Mouse (Mus musculus) hindbrain, postnatal 0 days (tissue): ENCODE measurements around the gene Phlda2. TPM values are rescaled to one million over a fixed set of nuclear protein-coding genes. Genes with fewer than 3 reads are reported as not detected.

Experiments
- ATAC-seq: fragments of 200-750 bp; cut with Nextera tagmentation; 2 replicates; pipeline ENCODE4 v1.8.0; 2017; ENCODE audit warnings: mild to moderate bottlenecking, moderate TSS enrichment, moderate library complexity
- DNase-seq: peaks from one replicate; pipeline ENCODE4 v3.0.0-alpha.2; 2015; ENCODE audit warnings: low spot score
- H3K27ac ChIP-seq: fragments of 300-500 bp; sonication (generic); 2 replicates; pipeline ENCODE4 v1.5.1; 2014; ENCODE audit warnings: mild to moderate bottlenecking
- H3K27me3 ChIP-seq: fragments of 300-500 bp; sonication (generic); 2 replicates; pipeline ENCODE4 v1.6.1; 2014; ENCODE audit warnings: low read length, mixed read lengths; ENCODE audit not compliant: insufficient read depth
- H3K36me3 ChIP-seq: fragments of 300-500 bp; sonication (generic); 2 replicates; pipeline ENCODE4 v1.6.1; 2014; ENCODE audit warnings: low read length, mixed read lengths; ENCODE audit not compliant: insufficient read depth
- H3K4me1 ChIP-seq: fragments of 300-500 bp; sonication (generic); 2 replicates; pipeline ENCODE4 v1.6.1; 2014; ENCODE audit warnings: antibody characterized with exemption, low read length, mixed read lengths; ENCODE audit not compliant: insufficient read depth
- H3K4me2 ChIP-seq: fragments of 300-500 bp; sonication (generic); 2 replicates; pipeline ENCODE4 v1.6.1; 2014; ENCODE audit warnings: low read depth, mild to moderate bottlenecking, low read length, moderate library complexity, mixed read lengths
- H3K4me3 ChIP-seq: fragments of 300-500 bp; sonication (generic); 2 replicates; pipeline ENCODE4 v1.5.1; 2014; ENCODE audit warnings: low read length
- H3K9ac ChIP-seq: fragments of 300-500 bp; sonication (generic); replicated peaks from 2 replicates; pipeline ENCODE4 v1.6.1; 2014; ENCODE audit warnings: mild to moderate bottlenecking, low read length, moderate library complexity, mixed read lengths
- H3K9me3 ChIP-seq: fragments of 300-500 bp; sonication (generic); 2 replicates; pipeline ENCODE4 v1.6.1; 2016; ENCODE audit warnings: low read length, mixed read lengths
- CTCF ChIP-seq: IDR thresholded peaks from 2 replicates; pipeline ENCODE4 v1.5.1; 2016; ENCODE audit warnings: antibody characterized with exemption, control low read depth, low read depth
- WGBS: fragments of 180-500 bp; shearing (Covaris S2); extraction: QIAGEN DNeasy Blood & Tissue Kit; methylation state at CpG from one replicate; pipeline ENCODE4 v1.1.7; 2014; 5-methylcytosine and 5-hydroxymethylcytosine counted together
- polyA plus RNA-seq: library from polyadenylated mRNA; unstranded; fragments of >200 nt; fragmentation: Nextera tagmentation; extraction: Ambion mirVana; gene quantifications from 2 replicates; pipeline ENCODE4 v1.2.1, GENCODE M21; 2015
- total RNA-seq: library from RNA; depleted of rRNA; stranded (reverse); fragments of >200 nt; gene quantifications from 2 replicates; pipeline ENCODE4 v1.2.3, GENCODE M21; 2014; rRNA removed

The Phlda2 gene
- total RNA-seq: 0.52 TPM in 1 of 2 replicates, not detected in the other
- polyA plus RNA-seq: 0.66 and 0.73 TPM in 2 replicates

GRCm38 (mm10) chr7:143502418-143503200 lies at the start of gene Phlda2:
Gene Phlda2, minus strand, starts transcription at chr7:143503150.
- DNase-seq: no peak
- Histone ChIP-seq H3K4me1 (0 out of 2 replicates have a peak, but pooled peaks cover 2% of the 10 kb centered on the region), H3K9me3 (no peaks in the 10 kb centered on the region), H3K36me3 (no peaks in the 10 kb centered on the region), H3K27me3 (peaks cover 30% of the 10 kb centered on the region), H3K27ac (no peak within 1 kb of the TSS), H3K4me2 (peak within 1 kb of the TSS; percentile 70), H3K9ac (no peak within 1 kb of the TSS; the same call in 1 of the 2 replicates), H3K4me3 (peak within 1 kb of the TSS; percentile 39)
- TF ChIP-seq CTCF: no peak
- no peak for ATAC-seq
- WGBS: 4% methylated on average over 50 of the region's 51 CpGs

DNA sequence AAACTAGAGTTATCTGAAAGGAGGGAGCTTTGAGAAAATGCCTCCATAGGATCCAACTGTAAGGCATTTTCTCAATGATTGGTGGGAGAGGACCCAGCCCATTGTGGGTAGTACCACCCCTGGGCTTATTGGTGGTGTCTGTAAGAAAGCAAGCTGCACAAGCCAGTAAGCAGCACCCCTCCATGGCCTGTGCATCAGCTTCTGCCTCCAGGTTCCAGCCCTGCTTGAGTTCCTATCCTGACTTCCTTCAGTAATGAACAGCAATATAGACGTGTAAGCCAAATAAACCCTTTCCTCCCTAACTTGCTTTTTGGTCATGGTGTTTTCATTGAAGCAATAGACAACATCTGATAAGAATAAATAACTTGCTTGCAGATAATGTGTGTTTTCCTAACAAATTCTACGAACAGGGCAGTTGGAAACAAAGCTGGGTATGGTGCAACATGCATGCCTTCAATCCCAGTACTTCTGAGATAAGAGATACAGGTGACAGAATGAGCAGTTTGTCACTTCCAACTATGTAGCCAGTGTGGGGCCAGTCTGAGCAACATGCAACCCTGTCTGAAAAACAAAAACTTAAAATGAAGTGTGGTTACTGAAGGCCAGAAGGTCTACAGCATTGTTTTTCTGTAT lies 46.8 kb upstream of the Phlda2 start:
- no peak for TF ChIP-seq CTCF
- peak overlapping the region; percentile 80 for H3K27ac ChIP-seq
- peak overlapping the region; percentile 54 for H3K9ac ChIP-seq
- DNase-seq: no peak
- peaks cover 8% of the 10 kb centered on the region; the same call in 1 of the 2 replicates for H3K36me3 ChIP-seq
- 0 out of 2 replicates have a peak, but pooled peaks cover 3% of the 10 kb centered on the region for H3K4me1 ChIP-seq
- H3K4me2 ChIP-seq: peak overlapping the region; percentile 83
- no peaks in the 10 kb centered on the region for H3K9me3 ChIP-seq
- no peaks in the 10 kb centered on the region for H3K27me3 ChIP-seq
- ATAC-seq: peak; percentile 5
- 48% methylated on average over 2 of the region's 2 CpGs for WGBS
- H3K4me3 ChIP-seq: peak overlapping the region; percentile 94

GRCm38 (mm10) chr7:143548976-143549457 lies 46.1 kb upstream of the Phlda2 start, which contains the start of gene Nap1l4:
Gene Nap1l4, minus strand, starts transcription at chr7:143549106.
- H3K4me2 ChIP-seq: peak within 1 kb of the TSS; percentile 84
- ATAC-seq (peak; percentile 99), DNase-seq (peak; percentile 99)
- H3K9ac ChIP-seq: peak within 1 kb of the TSS; percentile 85
- peaks cover 2% of the 10 kb centered on the region; the same call in 1 of the 2 replicates for H3K36me3 ChIP-seq
- TF ChIP-seq CTCF: no peak
- no peaks in the 10 kb centered on the region for H3K27me3 ChIP-seq
- peak within 1 kb of the TSS; percentile 94 for H3K4me3 ChIP-seq
- H3K4me1 ChIP-seq: 0 out of 2 replicates have a peak, but pooled peaks cover 3% of the 10 kb centered on the region
- H3K9me3 ChIP-seq: no peaks in the 10 kb centered on the region
- under 1% methylated on average over 43 of the region's 43 CpGs for WGBS
- peak within 1 kb of the TSS; percentile 92 for H3K27ac ChIP-seq

DNA sequence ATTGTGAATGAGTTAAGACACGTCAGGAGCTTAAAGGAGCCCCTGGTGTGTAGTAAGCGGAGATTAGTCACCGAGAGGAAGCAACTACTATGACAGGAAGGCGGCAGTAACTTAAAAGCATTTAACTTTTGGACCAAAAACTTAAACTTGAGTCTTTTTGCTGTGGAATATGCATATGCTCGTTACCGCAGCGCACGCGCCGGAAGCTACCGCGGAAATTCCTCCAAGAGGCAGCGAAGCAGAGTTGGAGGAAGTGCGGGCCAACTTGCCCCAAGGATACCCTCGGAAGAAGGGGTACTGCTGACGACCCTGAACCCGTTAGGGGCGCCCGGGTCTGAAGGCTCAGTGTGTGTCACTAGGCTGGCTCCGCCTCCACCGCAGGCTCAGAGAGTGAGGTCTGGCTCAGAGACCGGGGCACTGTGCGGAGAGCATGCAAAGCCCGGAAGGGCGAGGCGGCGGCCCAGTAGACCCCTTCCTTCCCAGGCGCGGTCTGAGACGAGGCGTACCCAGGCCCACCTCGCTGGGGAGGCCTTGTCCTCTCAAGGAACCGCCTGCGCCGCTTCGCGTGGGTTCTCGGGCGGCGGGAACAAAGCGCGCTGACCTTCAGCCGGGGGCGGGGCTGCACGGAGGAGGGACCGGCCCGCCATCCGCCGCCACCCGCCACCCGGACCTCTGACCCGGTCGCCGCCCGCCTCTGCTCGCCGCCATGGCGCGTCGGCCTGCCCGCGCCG lies 45.4 kb upstream of the Phlda2 start:
- H3K4me2 ChIP-seq: peak overlapping the region; percentile 84
- H3K36me3 ChIP-seq: no peaks in the 10 kb centered on the region
- H3K27me3 ChIP-seq: no peaks in the 10 kb centered on the region
- WGBS: 3% methylated on average over 54 of the region's 63 CpGs
- ATAC-seq: peak; percentile 81
- no peak for TF ChIP-seq CTCF
- peak overlapping the region; percentile 85 for H3K9ac ChIP-seq
- peak overlapping the region; percentile 94 for H3K4me3 ChIP-seq
- no peaks in the 10 kb centered on the region for H3K9me3 ChIP-seq
- DNase-seq: peak; percentile 52
- H3K4me1 ChIP-seq: 0 out of 2 replicates have a peak, but pooled peaks cover 3% of the 10 kb centered on the region
- H3K27ac ChIP-seq: peak overlapping the region; percentile 92

DNA sequence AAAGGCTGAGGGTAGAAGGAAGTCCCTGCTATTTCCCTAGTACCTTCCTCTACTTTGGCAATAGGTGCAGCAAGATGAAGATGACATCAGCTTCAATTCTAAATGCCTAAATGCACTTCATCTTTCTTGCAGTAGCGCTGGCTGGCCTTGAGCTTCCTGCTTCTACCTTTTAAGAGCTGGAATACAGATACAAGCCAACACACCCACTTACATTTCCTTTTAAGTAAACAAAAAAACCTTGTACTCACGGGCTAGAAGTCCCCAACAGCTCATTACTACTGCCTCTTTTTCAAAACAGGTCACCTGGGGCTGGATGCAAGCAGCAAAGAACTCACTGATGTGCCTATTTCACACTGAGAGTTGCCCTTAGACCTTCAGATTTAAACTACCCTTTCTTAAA lies 43.6 kb upstream of the Phlda2 start:
- H3K36me3 ChIP-seq: no peaks in the 10 kb centered on the region
- no peak overlapping the region for H3K27ac ChIP-seq
- H3K4me2 ChIP-seq: no peak overlapping the region
- DNase-seq (no peak), ATAC-seq (no peak)
- H3K4me1 ChIP-seq: peaks cover 3% of the 10 kb centered on the region; the same call in 1 of the 2 replicates
- WGBS: 66% methylated on average over 2 of the region's 2 CpGs
- TF ChIP-seq CTCF: no peak
- H3K4me3 ChIP-seq: no peak overlapping the region
- H3K9me3 ChIP-seq: no peaks in the 10 kb centered on the region
- H3K27me3 ChIP-seq: no peaks in the 10 kb centered on the region
- no peak overlapping the region for H3K9ac ChIP-seq

- Histone ChIP-seq H3K4me1 (peaks cover 3% of the 10 kb centered on the region; the same call in 1 of the 2 replicates), H3K27me3 (no peaks in the 10 kb centered on the region), H3K9me3 (no peaks in the 10 kb centered on the region), H3K9ac (no peak overlapping the region), H3K4me2 (no peak overlapping the region), H3K27ac (no peak overlapping the region), H3K4me3 (no peak overlapping the region), H3K36me3 (peaks cover under 1% of the 10 kb centered on the region; the same call in 1 of the 2 replicates)
- peak; percentile 69 for TF ChIP-seq CTCF
- peak; percentile 49 for DNase-seq
- no peak for ATAC-seq
- WGBS: 93% methylated on average over 2 of the region's 2 CpGs
Observed at GRCm38 (mm10) chr7:143544368-143544767, 41.4 kb upstream of the Phlda2 start.
